ENCODE assay signal across 34 mouse cellular contexts in the genomic region with DNA sequence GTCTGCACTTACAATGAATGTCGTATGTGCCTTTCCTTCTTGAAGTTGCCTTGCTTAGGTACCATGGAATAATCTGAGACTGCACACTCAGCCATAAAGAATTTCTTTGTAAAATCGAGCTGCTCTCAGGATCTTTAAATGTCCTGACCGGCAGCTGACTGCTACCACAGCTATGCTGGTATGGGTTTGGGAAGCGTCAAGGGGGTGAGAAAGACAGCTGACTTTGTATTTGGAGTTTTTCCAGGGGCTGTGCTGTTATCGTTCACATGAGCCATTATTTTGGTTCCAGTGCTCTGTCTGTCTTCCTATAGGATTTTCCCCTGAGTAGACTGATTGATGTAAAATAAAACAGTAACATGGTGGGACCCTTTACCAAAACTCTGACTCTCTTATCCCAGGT.
"Had no signal": no experiment of that assay in that cellular context is flagged by ENCODE, and none has a peak within 500 bp of the region (broad histone marks: within the 10 kb centered on the region; RNA-seq: fewer than 3 reads in every experiment).

No protein-coding gene starts in this region.

- DNase-seq: heart, postnatal 14 days; heart, postnatal 36 days; heart, postnatal 4 days; kidney, adult 11 months; kidney, adult 18-20 months; kidney, adult 2 months; kidney, adult 8-10 months; kidney, adult 9 months; kidney, postnatal 10 days; kidney, postnatal 14 days; kidney, postnatal 25 days; kidney, postnatal 36 days; kidney, postnatal 4 days; layer of hippocampus, adult 9-11 months; layer of hippocampus, postnatal 36 days had no signal

- H3K4me1 ChIP-seq: hindbrain, embryonic 15.5 days; intestine, embryonic 15.5 days had no signal

- H3K4me2 ChIP-seq: heart, embryonic 11.5 days; heart, embryonic 12.5 days; heart, embryonic 13.5 days; heart, embryonic 15.5 days; hindbrain, embryonic 12.5 days; hindbrain, embryonic 13.5 days; hindbrain, embryonic 14.5 days; hindbrain, embryonic 15.5 days; intestine, embryonic 15.5 days; kidney, embryonic 15.5 days had no signal

- H3K9me3 ChIP-seq: heart, embryonic 10.5 days; heart, embryonic 12.5 days; heart, embryonic 13.5 days; heart, embryonic 15.5 days; hindbrain, embryonic 10.5 days; hindbrain, embryonic 12.5 days; hindbrain, embryonic 13.5 days; hindbrain, embryonic 15.5 days; intestine, embryonic 15.5 days; kidney, embryonic 15.5 days had no signal

- H3K4me3 ChIP-seq: heart, embryonic 10.5 days; heart, embryonic 12.5 days; heart, embryonic 13.5 days; heart, embryonic 15.5 days; hindbrain, embryonic 10.5 days; hindbrain, embryonic 12.5 days; hindbrain, embryonic 13.5 days; hindbrain, embryonic 15.5 days; intestine, embryonic 15.5 days; kidney, embryonic 15.5 days; layer of hippocampus, adult 2 months had no signal

- H3K27me3 ChIP-seq: heart, embryonic 12.5 days; heart, embryonic 13.5 days; heart, embryonic 15.5 days; hindbrain, embryonic 12.5 days; hindbrain, embryonic 13.5 days; hindbrain, embryonic 15.5 days; intestine, embryonic 15.5 days; kidney, embryonic 15.5 days had no signal

- H3K36me3 ChIP-seq: heart, embryonic 10.5 days; heart, embryonic 12.5 days; heart, embryonic 13.5 days; heart, embryonic 15.5 days; hindbrain, embryonic 10.5 days; hindbrain, embryonic 12.5 days; hindbrain, embryonic 13.5 days; hindbrain, embryonic 15.5 days; intestine, embryonic 15.5 days; kidney, embryonic 15.5 days had no signal

- H3K9ac ChIP-seq: heart, embryonic 12.5 days; heart, embryonic 13.5 days; heart, embryonic 15.5 days; hindbrain, embryonic 12.5 days; hindbrain, embryonic 13.5 days; hindbrain, embryonic 14.5 days; hindbrain, embryonic 15.5 days; intestine, embryonic 15.5 days; kidney, embryonic 15.5 days had no signal

- H3K27ac ChIP-seq: heart, embryonic 10.5 days; heart, embryonic 13.5 days; heart, embryonic 15.5 days; hindbrain, embryonic 10.5 days; hindbrain, embryonic 12.5 days; hindbrain, embryonic 13.5 days; hindbrain, embryonic 14.5 days; hindbrain, embryonic 15.5 days; hindbrain, postnatal 0 days; intestine, embryonic 15.5 days; kidney, embryonic 15.5 days; kidney, postnatal 0 days; layer of hippocampus, adult 2 months had no signal

- ATAC-seq: hindbrain, embryonic 16.5 days; hindbrain, postnatal 0 days; inflammation-experienced regulatory T-cells, adult 6 months; intestine, embryonic 15.5 days; intestine, embryonic 16.5 days; intestine, postnatal 0 days had no signal
